Mouse (Mus musculus): ENCODE results near the gene Fer1l4. TPM values are rescaled to one million over a fixed set of nuclear protein-coding genes. Genes with fewer than 3 reads are reported as not detected.

Gene Fer1l4
- 0.05 and 0.17 TPM in 2 replicates for polyA plus RNA-seq (2014; fragmentation: Nextera tagmentation; extraction: Ambion mirVana)

DNA sequence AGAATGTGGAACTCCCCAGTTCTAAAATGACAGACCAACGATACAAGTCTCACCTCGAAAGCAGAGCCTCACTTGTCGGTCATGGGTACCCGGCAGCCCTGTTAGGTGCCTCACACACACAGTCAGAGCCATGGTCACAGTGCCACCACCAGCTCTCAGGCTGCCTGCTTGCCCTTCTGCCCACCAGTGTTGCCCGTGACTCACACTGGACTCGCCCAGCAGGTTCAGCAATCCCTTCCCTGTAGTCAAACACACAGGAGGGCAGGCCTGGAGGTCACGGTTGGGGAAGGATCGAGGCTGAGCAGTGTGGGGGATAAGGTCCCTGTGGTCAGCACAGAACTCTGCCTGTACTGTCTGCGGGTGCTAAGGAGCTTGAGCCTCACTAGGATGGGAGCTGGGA, at the start of gene Fer1l4:
Gene Fer1l4, minus strand, starts transcription at position 132 of the 400 bp plus-strand sequence.
- Histone ChIP-seq H3K27ac (ENCODE audit: low read depth) (no peak within 1 kb of the TSS), H3K4me3 (ENCODE audit: low read depth, low read length) (no peak within 1 kb of the TSS), H3K36me3 (ENCODE audit: control insufficient read depth, insufficient read depth, low read length) (no peaks in the 10 kb centered on the region), H3K27me3 (replicated peaks; ENCODE audit: control insufficient read depth, insufficient read depth, low read length) (no peaks in the 10 kb centered on the region), H3K4me2 (ENCODE audit: low read length) (no peak within 1 kb of the TSS), H3K4me1 (replicated peaks; ENCODE audit: control insufficient read depth, insufficient read depth, low read length) (no peaks in the 10 kb centered on the region), H3K9ac (ENCODE audit: low read length) (no peak within 1 kb of the TSS), H3K9me3 (ENCODE audit: control insufficient read depth, low read length) (no peaks in the 10 kb centered on the region)
- 75% methylated on average over 9 of the region's 9 CpGs for WGBS
- DNase-seq (ENCODE audit: low spot score), result no peak
- ATAC-seq (replicated peaks; ENCODE audit: low FRiP score, low TSS enrichment, low read depth), result no peak

DNA sequence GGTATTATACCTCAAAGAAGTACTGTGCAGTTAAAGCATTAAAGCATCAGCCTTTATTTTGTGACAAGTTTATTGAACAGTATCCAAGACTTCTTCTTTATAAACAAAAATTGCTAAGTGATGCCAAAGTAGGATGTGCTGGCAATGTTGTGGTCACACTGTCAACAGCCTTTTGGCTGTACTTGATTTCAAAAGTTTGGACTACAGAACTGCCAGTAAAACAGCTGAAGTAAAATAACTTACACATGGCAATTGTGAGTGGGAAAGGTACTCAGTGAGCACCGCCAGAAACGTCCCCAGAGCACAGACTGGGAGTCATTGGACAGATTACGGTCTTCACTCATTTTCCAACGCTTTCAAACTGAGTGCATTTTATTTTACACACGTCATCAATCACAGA, 39.2 kb upstream of the Fer1l4 start:
- Histone ChIP-seq H3K9ac (ENCODE audit: low read length) (no peak overlapping the region), H3K36me3 (ENCODE audit: control insufficient read depth, insufficient read depth, low read length) (peaks cover 46% of the 10 kb centered on the region), H3K27me3 (replicated peaks; ENCODE audit: control insufficient read depth, insufficient read depth, low read length) (no peaks in the 10 kb centered on the region), H3K4me1 (replicated peaks; ENCODE audit: control insufficient read depth, insufficient read depth, low read length) (no peaks in the 10 kb centered on the region), H3K9me3 (ENCODE audit: control insufficient read depth, low read length) (no peaks in the 10 kb centered on the region), H3K4me3 (ENCODE audit: low read depth, low read length) (no peak overlapping the region), H3K27ac (ENCODE audit: low read depth) (no peak overlapping the region), H3K4me2 (ENCODE audit: low read length) (no peak overlapping the region)
- WGBS, result 75% methylated on average over 5 of the region's 5 CpGs
- DNase-seq (ENCODE audit: low spot score) (no peak), ATAC-seq (replicated peaks; ENCODE audit: low FRiP score, low TSS enrichment, low read depth) (no peak)

DNA sequence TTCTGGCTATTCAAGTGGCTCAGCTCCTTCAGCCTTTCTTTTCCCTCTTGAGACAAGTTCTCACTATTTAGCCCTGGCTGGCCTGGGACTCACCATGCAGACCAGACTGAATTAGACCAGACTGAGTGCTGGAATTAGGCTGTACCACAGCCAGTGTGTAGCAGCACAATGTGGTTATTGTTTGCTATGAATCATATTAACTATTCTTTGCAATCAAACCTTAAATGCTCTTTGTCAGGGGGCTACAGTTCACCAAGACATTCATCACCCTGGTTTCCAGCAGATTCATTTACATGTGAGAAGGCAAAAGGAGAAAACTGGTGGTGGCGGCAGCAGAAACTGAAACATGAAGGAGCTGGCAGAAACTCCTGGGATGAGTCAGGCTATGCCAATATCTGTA, 37.1 kb upstream of the Fer1l4 start:
- DNase-seq (ENCODE audit: low spot score), result no peak
- H3K4me2 ChIP-seq (ENCODE audit: low read length), result no peak overlapping the region
- WGBS, result 87% methylated on average over 1 of the region's 1 CpGs
- no peaks in the 10 kb centered on the region for H3K27me3 ChIP-seq (replicated peaks; ENCODE audit: control insufficient read depth, insufficient read depth, low read length)
- no peak overlapping the region for H3K9ac ChIP-seq (ENCODE audit: low read length)
- H3K27ac ChIP-seq (ENCODE audit: low read depth), result no peak overlapping the region
- ATAC-seq (replicated peaks; ENCODE audit: low FRiP score, low TSS enrichment, low read depth), result no peak
- no peaks in the 10 kb centered on the region for H3K9me3 ChIP-seq (ENCODE audit: control insufficient read depth, low read length)
- no peaks in the 10 kb centered on the region for H3K4me1 ChIP-seq (replicated peaks; ENCODE audit: control insufficient read depth, insufficient read depth, low read length)
- peaks cover 24% of the 10 kb centered on the region for H3K36me3 ChIP-seq (ENCODE audit: control insufficient read depth, insufficient read depth, low read length)
- H3K4me3 ChIP-seq (ENCODE audit: low read depth, low read length), result no peak overlapping the region

DNA sequence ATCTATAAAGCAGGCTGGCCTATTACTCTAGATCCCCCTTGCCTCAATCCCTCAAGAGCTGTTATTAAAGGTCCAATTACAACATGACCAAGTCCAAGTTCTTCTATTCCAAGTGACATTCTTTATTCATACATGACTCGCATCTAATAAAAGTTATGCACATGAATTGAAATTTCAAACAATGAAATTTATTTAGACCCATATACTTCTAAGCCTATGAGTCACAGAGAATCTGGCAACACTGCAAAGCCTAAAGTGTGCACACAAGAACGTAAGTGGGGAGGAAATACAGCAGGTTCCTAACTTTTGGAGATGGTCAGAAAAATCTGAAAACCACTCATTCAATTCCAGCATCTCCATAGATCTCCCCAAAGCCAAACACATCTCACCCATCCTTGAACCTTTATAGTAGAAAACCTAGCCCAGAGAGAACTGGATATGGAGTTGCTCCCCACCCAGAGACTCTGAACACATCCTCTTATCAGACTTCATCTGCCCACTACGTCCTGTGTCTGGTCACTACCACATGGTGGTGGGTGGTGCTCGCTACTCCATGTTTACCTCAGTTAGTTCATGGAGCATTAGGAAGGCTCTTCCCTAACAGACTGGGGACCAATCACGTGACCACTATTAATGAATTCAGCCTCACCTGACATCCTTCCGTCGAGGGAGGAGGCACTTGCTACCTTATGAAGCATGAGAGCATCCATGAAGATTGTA, 34.8 kb upstream of the Fer1l4 start:
- Histone ChIP-seq H3K4me2 (ENCODE audit: low read length) (no peak overlapping the region), H3K9me3 (ENCODE audit: control insufficient read depth, low read length) (no peaks in the 10 kb centered on the region), H3K4me3 (ENCODE audit: low read depth, low read length) (no peak overlapping the region), H3K27me3 (replicated peaks; ENCODE audit: control insufficient read depth, insufficient read depth, low read length) (no peaks in the 10 kb centered on the region), H3K36me3 (ENCODE audit: control insufficient read depth, insufficient read depth, low read length) (peaks cover 12% of the 10 kb centered on the region; the same call in 1 of the 2 replicates), H3K4me1 (replicated peaks; ENCODE audit: control insufficient read depth, insufficient read depth, low read length) (no peaks in the 10 kb centered on the region), H3K27ac (ENCODE audit: low read depth) (no peak overlapping the region), H3K9ac (ENCODE audit: low read length) (no peak overlapping the region)
- WGBS, result 85% methylated on average over 7 of the region's 7 CpGs
- DNase-seq (ENCODE audit: low spot score), result no peak
- no peak for ATAC-seq (replicated peaks; ENCODE audit: low FRiP score, low TSS enrichment, low read depth)

DNA sequence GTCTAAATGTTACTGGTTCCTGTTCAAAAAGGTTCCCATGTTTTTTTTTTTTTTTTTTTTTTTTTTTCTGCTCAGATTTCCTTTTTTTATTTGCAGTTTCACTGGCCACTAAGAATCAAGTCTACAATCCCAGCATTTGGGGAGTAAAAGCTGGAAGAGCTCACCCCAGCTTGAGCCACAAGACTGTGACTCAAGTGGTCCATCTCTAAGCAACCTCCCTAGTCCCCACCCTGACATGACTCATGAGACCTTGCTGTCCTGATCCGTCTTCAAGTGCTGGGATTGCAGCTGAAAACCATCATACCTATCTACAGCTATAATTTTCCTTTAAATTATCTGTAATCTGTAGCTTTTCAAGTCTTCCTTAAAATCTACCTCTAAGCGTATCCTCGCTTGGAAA, 31.8 kb upstream of the Fer1l4 start:
- no peak overlapping the region for H3K9ac ChIP-seq (ENCODE audit: low read length)
- 83% methylated on average over 3 of the region's 3 CpGs for WGBS
- ATAC-seq (replicated peaks; ENCODE audit: low FRiP score, low TSS enrichment, low read depth) (no peak), DNase-seq (ENCODE audit: low spot score) (no peak)
- H3K4me1 ChIP-seq (replicated peaks; ENCODE audit: control insufficient read depth, insufficient read depth, low read length), result no peaks in the 10 kb centered on the region; the same call in 1 of the 2 replicates
- H3K4me3 ChIP-seq (ENCODE audit: low read depth, low read length), result no peak overlapping the region
- H3K27me3 ChIP-seq (replicated peaks; ENCODE audit: control insufficient read depth, insufficient read depth, low read length), result no peaks in the 10 kb centered on the region
- H3K9me3 ChIP-seq (ENCODE audit: control insufficient read depth, low read length), result no peaks in the 10 kb centered on the region
- H3K27ac ChIP-seq (ENCODE audit: low read depth), result no peak overlapping the region
- H3K4me2 ChIP-seq (ENCODE audit: low read length), result no peak overlapping the region
- no peaks in the 10 kb centered on the region; the same call in 1 of the 2 replicates for H3K36me3 ChIP-seq (ENCODE audit: control insufficient read depth, insufficient read depth, low read length)

DNA sequence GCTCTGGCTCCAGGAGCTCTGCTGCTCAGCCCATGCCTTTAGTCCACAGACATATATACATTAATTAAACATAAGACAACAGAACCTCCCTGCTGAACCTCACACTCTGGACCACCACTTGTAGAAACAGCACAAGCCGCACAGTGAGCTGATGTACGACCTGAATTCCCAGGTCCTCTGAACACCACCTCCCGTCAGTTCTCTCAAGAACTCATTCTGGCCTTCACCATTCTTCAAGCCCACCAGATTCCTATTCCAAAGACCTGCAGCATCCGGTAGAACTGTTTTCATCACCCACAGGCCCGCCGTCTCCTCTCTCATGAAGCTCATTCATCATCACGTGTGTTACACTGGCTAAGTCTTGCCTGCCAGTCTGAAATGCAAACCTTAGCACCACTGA, 27.6 kb upstream of the Fer1l4 start:
- Histone ChIP-seq H3K9me3 (ENCODE audit: control insufficient read depth, low read length) (no peaks in the 10 kb centered on the region), H3K27me3 (replicated peaks; ENCODE audit: control insufficient read depth, insufficient read depth, low read length) (no peaks in the 10 kb centered on the region), H3K4me1 (replicated peaks; ENCODE audit: control insufficient read depth, insufficient read depth, low read length) (no peaks in the 10 kb centered on the region; the same call in 1 of the 2 replicates), H3K9ac (ENCODE audit: low read length) (no peak overlapping the region), H3K27ac (ENCODE audit: low read depth) (no peak overlapping the region), H3K4me2 (ENCODE audit: low read length) (no peak overlapping the region), H3K4me3 (ENCODE audit: low read depth, low read length) (no peak overlapping the region), H3K36me3 (ENCODE audit: control insufficient read depth, insufficient read depth, low read length) (peaks cover 39% of the 10 kb centered on the region)
- peak; percentile 50 for DNase-seq (ENCODE audit: low spot score)
- 59% methylated on average over 7 of the region's 7 CpGs for WGBS
- ATAC-seq (replicated peaks; ENCODE audit: low FRiP score, low TSS enrichment, low read depth), result no peak

DNA sequence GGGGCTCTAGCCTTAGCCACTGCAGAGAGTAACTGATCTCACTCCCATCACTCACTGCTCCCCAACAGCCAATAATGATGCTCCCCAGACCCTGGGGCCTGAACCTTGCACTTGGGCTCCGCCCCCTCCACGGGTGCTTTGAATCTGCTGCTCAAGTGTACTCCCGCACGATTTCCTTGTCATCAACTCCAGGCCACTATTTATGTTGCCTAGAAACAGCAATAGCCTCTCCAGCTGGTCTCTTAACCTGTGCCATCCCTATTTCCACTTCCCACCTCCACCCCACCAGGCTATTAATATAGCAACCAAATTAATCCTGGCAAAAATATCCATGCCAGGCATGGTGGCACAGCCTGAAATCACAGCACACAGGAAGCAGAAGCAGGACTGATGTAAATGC, 26.9 kb upstream of the Fer1l4 start:
- Histone ChIP-seq H3K4me1 (replicated peaks; ENCODE audit: control insufficient read depth, insufficient read depth, low read length) (no peaks in the 10 kb centered on the region; the same call in 1 of the 2 replicates), H3K36me3 (ENCODE audit: control insufficient read depth, insufficient read depth, low read length) (peaks cover 46% of the 10 kb centered on the region), H3K9ac (ENCODE audit: low read length) (no peak overlapping the region), H3K27ac (ENCODE audit: low read depth) (no peak overlapping the region), H3K4me3 (ENCODE audit: low read depth, low read length) (no peak overlapping the region), H3K4me2 (ENCODE audit: low read length) (no peak overlapping the region), H3K9me3 (ENCODE audit: control insufficient read depth, low read length) (no peaks in the 10 kb centered on the region), H3K27me3 (replicated peaks; ENCODE audit: control insufficient read depth, insufficient read depth, low read length) (no peaks in the 10 kb centered on the region)
- ATAC-seq (replicated peaks; ENCODE audit: low FRiP score, low TSS enrichment, low read depth) (no peak; the same call in 1 of the 2 replicates), DNase-seq (ENCODE audit: low spot score) (peak; percentile 50)
- WGBS, result 44% methylated on average over 4 of the region's 4 CpGs

DNA sequence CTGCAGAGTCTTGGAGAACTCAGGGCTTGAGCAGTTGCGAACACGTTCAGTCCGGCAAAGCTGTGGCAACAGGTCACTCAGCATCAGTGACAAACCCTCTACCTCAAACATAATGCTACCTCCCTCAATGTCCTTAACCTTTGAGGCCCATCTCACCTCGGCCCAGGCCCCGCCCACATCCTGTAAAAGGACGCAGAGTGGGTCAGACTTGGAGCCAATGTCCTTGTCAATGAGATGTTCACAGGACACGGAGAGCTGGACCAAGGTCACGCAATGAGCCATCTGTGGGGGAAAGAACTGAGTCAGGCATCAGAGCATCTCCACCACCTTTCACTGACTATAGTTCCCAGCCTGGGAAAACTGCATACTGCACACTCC, 26.4 kb upstream of the Fer1l4 start:
- Histone ChIP-seq H3K27me3 (replicated peaks; ENCODE audit: control insufficient read depth, insufficient read depth, low read length) (no peaks in the 10 kb centered on the region), H3K36me3 (ENCODE audit: control insufficient read depth, insufficient read depth, low read length) (peaks cover 51% of the 10 kb centered on the region), H3K27ac (ENCODE audit: low read depth) (no peak overlapping the region), H3K9me3 (ENCODE audit: control insufficient read depth, low read length) (no peaks in the 10 kb centered on the region), H3K4me1 (replicated peaks; ENCODE audit: control insufficient read depth, insufficient read depth, low read length) (no peaks in the 10 kb centered on the region; the same call in 1 of the 2 replicates), H3K9ac (ENCODE audit: low read length) (no peak overlapping the region), H3K4me3 (ENCODE audit: low read depth, low read length) (no peak overlapping the region), H3K4me2 (ENCODE audit: low read length) (no peak overlapping the region)
- 84% methylated on average over 8 of the region's 8 CpGs for WGBS
- DNase-seq (ENCODE audit: low spot score) (peak; percentile 47), ATAC-seq (replicated peaks; ENCODE audit: low FRiP score, low TSS enrichment, low read depth) (0 out of 2 replicates have a peak, but pooled peaks have one; percentile 24)

Data from intestine, embryonic 14.5 days (tissue).